Mouse (Mus musculus): ENCODE results near the gene Naa50.

Naa50 gene

DNA sequence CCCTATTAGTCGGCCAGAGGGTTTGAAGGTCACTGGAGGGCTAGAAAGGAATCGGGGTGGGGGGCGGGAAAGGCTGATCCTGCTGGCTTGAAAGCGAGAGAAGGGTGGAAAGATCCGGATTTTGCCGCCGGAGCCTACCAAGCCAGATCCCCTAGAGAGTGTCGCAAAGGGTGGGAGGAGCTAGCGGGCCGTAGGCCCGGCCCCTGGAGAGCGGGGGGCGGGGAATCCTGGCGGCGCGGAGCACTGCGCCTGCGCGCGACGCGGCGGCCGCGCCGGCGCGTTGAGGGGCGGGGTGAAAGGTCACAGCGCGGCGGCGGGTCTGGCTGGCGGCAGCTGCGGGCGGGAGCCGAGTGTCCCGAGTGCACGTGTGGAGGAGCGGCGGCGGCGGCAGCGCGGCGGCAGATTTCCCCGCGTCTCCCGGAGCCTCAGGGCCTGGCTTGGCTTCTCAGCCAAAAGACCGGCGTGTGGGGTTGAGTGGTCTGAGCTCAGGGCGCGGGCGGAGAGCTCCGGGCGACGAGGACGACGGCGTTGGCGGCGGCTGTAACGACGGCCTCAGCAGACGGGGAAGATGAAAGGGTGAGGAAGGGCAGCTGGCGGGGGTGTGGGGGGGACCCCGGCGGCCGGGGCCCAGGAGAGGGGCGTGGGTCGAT, at the start of gene Naa50, which contains the start of gene Atp6v1a:
Gene Naa50 (plus strand): TSS at position 295 of the 650 bp plus-strand sequence.
Gene Atp6v1a (minus strand): TSS at position 170 of the 650 bp plus-strand sequence.
- DNase-seq (ENCODE audit: low spot score in 2 of 2), result peak; percentile 88 to 92

DNA sequence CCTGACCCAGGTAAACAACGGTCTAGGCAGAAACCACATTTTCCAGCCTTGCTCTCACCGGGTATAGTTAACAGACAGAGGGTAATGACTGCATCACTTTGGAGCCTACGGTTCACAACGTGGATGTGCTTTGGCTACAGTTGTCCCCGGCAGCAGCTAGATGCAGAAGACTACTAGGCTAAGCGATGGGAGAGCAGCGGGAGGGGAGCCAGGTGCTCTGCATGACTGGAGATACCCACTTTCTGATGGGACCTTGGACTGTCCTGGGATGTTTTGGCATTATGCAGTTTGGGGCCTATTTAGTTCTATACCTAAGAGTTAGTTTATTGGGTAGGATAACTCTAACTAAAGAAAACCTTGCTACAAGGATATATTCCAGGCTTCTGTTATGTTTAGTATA, 40.3 kb upstream of the Naa50 start:
- DNase-seq (ENCODE audit: low spot score in 2 of 2), result no peak

DNA sequence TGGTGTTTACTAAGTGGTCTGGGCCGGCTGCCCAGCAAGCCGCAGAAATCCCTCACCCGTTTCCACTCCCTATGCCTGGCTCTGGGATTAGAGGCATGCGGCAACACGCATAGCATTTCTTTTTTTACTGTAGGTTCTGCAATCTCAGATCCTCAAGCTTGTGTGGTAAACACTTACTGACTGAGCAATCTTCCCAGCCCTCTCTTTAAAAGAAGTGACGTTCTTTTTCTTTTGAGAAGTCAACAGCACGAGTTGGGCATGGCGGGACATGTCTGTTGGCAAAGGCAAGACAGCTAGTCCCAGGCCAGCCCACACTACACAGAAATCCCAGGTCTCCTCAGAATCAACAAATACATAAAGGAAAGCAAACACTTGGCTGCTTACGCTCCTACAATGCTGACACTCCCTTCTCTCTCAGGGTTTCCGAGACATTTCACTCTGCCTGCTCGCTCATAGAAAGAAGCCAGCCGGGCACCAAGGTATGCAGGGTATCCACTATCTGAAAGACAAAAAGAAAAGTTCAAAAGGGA, 38.4 kb upstream of the Naa50 start:
- no peak for DNase-seq (ENCODE audit: low spot score in 2 of 2)

DNA sequence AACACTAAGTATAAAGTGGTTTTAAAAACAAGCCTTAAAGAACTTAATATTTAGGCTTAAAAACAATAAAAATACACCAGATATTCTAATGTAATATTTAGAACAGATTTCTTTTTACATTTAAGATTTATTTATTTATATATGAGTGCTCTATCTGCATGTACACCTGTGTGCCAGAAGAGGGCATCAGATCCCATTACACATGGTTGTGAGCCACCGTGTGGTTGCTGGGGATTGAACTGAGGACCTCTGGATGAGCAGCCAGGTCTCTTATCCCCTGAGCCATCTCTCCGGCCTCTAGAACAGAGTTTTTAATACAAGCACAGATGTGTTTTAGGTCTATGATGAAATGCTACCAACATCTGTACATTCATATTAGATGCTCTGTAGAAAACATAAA, 36.7 kb upstream of the Naa50 start:
- DNase-seq (ENCODE audit: low spot score in 2 of 2), result no peak

DNA sequence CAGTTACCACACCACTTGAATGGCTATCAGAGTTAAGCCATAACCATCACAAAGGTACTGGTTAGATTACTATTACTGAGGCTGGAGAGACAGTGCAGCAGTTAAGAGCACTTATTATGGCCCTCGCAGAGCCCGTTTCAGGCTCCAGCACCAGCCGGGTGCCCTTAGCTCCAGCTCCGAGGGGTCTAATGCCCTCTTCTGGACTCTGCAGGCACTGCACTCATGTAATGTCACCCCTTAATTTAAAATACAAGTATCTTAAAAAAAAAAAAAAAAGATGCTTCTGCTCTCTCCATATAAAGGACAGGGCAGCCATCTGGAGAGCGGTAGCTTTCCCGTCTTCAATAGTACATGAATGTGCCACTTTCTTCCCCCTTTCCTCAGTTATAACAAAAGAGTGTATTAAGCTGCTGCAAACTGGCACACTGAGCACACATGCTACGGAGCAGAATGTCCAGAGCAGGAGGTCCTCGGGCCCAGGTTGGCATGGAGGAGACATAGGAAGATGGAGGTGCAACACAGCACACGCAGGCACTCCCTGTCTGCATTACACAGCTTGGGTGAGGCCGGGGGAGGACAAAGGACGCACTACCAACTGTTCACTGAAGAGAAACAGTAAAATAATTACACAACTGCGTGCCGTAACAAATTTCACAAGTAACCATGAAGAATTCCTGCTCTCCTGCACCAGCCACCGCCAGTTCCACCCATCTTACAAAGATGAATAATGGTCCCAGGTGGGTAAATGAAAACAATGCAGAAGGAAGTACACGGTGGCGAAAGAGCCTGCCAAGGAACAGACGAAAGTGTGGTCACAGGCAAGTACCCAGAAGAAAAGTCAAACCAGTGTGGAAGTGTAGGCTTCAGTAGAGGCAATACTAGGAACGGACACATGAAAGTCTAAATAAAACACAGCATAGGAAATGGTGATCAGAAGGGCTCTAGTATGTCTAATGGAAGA, 35.5 kb upstream of the Naa50 start:
- peak in 1 of 2 experiments; percentile 14 for DNase-seq (ENCODE audit: low spot score in 2 of 2)

DNA sequence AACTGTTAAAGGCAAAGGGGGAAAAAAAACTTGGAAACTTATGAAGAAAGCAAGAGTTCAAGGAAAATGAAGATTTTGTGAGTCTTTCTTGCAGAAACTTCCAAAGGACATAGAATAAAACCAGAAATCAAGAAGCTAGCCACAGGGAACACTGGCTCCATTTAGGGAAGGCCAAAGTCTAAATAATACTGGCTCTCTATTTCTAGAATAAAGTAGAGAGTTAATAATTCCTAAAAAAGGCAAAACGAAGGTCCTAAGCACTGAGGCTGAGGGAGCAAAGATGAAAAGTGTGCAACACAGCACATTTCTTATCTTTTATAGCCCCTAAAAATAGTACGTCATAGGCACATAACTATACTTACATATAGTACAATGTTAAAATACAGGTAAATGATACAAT, 34.4 kb upstream of the Naa50 start:
- DNase-seq (ENCODE audit: low spot score in 2 of 2), result no peak

DNA sequence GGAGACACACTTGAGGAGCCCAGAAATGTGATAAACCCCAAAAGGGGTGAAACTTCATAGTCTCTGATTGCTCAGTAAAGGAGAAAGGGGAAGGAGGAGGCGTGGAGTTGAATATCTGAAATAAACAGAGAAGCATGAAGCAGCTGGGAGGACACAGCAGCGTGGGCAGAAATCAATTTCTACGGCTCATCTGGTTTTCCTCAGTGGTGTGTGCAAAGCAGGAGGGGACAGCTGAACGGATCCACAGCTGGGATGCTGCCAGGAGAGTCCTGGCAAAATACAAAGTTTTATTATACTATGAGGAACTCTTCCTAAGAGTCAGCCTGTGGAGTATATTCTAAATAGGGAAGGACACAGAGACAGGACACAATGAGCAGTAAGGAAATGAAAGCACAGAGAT, 30.6 kb upstream of the Naa50 start:
- no peak for DNase-seq (ENCODE audit: low spot score in 2 of 2)

DNA sequence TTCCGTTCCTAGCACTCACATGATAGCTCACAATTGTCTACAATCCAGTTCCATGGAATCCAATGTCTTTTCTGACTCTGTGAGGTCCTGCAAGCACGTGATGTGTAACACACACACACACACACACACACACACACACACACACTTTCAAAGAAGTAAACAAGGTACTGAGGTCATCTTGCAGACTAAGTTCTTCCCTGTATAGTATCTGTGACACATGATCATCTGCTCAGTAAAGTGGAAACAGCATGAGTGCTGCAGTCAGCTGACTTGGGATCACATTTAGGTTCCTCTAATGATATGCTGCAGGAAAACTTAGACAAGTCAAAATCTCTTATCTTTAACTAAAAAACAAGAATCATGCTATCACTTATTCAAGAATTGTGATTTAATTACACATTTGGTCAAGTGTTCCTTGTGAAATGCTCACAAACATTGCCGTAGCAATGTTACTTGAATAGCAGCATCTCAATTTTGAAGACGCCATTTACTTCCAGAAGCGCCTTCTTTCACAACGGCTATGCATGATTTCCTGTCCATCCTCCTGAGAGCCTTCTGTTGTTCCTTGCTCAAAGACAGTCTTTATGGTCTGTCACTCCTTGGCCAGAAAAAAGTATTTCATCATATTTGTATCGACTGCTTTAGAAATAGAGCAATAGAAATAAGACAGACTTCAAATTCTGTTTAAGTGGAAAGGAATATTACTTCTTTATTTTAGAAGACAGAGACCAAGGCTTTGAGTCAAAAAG, 19.7 kb upstream of the Naa50 start:
- DNase-seq (ENCODE audit: low spot score in 2 of 2), result no peak

DNA sequence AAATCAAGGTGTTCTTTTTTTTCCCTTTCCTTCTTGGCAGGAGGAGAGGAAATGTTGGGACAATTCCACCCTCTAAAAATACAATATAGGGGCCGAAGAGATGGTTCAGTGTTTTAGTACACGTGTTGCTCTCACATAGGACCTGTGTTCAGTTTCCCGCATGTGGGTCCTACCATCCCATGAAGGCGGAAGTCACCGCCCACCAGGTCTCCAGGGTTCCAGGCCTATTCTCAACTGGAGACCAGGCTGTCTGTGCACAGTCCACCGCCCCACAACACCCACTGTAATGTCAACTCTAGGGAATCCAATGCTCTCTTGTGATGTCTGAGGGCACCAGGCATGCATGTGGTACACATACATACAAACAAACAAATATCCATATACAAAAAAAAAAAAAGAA, 17.5 kb upstream of the Naa50 start:
- DNase-seq (ENCODE audit: low spot score in 2 of 2), result no peak

DNA sequence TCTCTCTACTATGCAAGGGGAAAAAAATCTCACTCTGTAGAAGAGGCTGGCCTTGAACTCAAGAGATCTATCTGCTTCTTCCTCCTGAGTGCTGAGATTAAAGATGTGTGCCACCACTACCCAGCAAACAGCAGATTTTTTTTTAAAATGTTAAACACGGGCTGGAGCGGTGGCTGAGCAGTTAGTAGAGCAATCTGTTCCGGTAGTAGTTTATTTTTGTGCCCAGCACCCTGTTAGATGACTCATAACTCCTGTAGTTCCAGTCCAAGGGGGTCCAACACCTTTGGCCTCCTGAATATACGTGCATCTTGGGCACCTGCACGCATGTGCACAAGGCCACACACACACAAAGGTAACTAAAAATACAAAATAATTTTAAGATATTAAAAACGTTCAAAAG, 17.1 kb upstream of the Naa50 start:
- DNase-seq (ENCODE audit: low spot score in 2 of 2), result no peak

DNA sequence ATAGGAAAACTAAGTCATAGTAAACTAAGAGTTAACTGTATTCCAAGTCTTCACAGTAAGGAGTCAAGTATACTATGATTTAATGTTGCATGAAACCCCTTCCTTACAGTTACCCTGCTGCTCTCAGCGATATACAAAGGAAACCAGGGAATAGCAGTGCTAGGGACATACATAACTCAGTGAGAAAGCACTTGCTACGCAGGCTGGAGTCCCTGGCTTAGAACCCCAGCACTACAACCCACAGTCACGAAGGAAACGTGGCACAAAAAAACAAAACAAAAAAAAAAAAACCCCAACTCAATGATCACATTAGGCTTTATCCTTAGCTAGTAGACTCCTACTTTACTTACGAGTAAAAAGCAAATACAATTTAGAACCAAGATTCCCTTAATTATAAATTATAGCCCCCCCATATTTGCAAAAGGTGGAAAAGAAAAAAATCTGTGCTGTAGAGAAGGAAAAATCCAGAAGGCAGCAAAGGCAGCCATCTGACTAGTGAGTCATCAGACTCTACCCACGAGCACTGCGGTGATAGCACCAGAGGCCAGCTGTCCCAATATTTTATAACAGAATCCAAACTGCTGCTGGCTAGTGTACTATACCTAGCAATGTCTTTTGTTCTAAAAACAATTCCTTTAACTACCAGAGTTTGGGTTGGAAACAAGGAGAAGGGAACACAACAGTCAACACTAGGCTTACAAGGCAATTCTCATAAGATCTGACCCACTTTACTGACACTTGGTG, 16.5 kb upstream of the Naa50 start:
- no peak for DNase-seq (ENCODE audit: low spot score in 2 of 2)

DNA sequence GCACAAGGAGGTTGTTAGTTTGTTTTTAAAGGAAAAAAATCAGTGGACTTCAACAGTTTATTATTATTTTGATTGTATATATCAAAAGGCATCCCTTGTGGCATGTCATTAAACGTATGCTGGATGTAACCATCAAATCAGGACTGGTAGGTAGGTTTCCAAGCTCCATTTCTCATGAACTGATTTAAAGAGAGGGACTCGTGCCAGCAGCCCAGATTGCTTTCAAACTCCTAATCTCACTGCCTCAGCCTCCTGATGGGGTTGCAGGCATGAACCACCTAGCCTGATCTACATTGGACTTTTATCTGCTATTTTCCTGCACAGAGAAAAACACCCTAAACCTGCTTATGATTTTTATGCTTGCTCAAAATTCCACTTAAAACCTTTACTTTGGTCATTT, 15.8 kb upstream of the Naa50 start:
- DNase-seq (ENCODE audit: low spot score in 2 of 2), result no peak

DNA sequence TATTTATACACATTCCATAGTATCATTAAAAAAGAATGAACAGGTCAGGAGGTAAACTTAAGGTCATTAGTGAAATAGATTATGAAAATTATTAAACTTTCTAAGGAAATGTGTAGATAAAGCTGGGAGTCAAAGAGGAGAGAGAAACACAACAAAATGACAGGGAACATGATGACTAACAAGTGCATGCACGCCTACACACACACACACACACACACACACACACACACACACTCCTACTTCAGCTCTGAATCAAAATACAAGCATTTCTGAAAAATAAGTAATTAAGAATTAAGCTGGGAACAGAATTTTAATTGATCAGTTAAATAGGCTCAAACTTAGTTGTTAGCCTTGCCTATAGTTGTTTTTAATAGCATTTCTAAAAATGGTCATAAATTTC, 14.9 kb upstream of the Naa50 start:
- DNase-seq (ENCODE audit: low spot score in 2 of 2), result no peak

DNA sequence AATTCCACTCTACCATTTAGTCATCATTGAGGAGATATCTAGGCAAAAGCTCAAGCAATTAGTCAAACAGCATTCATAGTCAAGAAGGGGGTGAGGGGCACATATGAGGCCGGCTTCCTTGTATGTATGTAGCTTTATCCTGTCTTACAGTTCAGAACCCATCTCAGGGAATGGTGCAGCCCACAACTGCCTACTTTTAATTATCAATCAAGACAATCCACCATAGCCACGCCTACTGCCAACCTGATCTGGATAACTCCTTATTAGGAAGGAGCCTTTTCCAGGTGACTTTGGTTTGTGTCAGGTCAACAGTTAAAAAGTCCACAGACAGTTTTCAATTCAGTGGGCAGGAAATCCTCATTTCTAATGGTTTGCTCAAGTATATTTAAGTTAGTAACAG, 14.2 kb upstream of the Naa50 start:
- DNase-seq (ENCODE audit: low spot score in 2 of 2), result no peak

DNA sequence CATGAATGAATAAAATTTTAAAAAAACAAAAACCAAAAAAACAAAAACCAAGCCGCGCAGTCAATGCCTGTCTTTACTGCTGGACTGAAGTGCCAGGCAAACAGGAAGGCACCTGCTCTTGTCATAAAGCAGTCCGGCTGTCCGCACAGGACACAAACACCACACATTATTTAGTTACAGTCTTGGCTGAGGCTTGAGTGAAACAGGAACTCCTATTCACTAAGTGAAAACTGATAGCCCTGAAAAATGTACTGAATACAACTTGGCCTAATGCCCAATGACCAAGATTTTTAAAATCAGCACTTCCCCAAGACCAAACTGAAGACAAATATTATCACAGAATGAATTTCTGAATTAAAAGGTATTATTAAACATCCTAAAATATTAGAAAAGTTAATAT, 13.2 kb upstream of the Naa50 start:
- no peak for DNase-seq (ENCODE audit: low spot score in 2 of 2)

DNA sequence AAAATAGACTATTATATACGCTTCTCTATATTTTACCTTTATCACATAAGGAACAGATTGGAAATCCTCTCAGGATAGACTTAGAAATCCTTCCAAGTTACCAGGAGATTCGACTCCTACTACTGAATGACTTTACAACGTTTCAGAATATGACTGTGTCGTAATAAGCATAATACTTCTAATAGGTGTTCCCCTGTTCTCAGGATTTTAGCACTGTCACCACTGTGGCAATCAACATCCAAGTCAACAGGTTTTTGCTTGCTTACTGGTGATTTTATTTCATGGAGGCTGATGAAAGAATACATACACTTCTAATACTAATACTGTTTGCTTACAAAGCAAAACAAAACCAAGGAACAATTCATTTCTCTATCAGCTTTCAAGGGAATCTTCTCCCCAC, 7.3 kb upstream of the Naa50 start:
- DNase-seq (ENCODE audit: low spot score in 2 of 2), result no peak

DNA sequence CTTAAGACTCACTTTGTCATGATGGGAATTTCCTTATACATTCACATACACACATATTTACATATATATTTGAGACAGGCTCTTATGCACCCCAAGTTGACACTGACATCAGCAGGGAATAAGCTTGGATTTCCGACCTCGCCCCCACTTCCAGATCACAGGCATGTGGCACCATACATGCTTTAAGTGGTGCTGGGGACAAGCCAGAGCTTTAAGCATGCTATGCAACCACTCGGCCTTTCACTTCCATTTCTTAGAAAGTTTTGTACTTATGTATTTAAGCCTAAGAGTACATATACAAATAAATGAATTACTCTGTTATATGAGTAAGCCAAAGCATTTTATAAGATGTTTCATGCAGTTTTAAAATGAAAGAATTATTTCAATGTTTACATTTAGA, 6.4 kb upstream of the Naa50 start:
- DNase-seq (ENCODE audit: low spot score in 2 of 2), result no peak

DNA sequence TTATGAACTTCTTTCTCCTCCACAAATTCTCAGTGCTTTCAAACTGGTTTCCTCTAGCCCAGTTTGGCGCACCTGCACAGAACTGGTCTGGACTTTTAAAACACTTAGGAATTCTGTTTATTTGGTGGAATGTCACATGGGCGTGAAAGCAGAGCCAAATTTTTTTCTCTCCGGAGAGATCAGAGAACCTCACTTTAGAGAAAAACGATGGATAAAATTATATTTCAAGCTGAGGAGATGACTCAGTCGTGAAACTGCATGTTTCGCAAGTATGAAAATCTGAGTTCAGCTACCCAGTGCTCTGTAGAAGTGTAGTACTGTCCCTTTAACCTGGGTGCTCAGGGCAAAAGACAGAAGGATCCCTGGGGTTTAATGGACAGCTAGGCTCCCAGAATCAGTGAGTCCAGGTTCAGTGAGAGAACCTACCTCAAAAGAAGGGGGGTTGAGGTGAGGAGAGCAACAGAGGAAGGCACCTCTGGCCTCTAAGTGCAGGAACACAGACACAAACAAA, 3.1 kb upstream of the Naa50 start:
- DNase-seq (ENCODE audit: low spot score in 2 of 2), result no peak

DNA sequence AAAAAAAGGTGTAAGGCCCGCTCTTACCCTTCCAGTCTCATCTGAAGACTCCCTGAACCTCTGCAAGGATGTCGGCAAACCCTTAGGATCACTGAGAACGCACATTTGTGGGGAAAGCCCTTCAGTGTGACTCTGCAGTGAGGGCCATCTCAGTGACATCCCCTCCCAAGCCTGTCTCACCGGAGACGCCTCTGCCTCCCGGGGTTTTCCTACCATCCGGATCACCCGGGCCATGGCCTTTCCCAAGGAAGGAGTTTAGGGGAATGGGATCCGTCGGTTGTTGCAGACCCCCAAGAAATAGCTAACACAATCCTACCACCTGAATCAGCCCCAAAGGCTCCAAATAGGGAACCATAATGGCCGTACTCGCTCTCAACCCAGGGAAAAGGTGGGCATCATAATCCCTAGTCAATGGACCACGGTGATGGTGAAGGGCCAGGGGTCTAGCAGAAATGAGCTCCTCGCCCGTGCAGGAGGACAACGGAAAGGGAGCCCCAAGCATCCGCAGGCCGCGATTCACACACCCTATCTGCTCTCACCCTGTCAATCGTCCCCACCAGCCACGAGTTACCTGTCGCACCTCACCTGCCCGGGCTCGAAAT, 1.2 kb upstream of the Naa50 start:
- DNase-seq (ENCODE audit: low spot score in 2 of 2), result no peak

DNA sequence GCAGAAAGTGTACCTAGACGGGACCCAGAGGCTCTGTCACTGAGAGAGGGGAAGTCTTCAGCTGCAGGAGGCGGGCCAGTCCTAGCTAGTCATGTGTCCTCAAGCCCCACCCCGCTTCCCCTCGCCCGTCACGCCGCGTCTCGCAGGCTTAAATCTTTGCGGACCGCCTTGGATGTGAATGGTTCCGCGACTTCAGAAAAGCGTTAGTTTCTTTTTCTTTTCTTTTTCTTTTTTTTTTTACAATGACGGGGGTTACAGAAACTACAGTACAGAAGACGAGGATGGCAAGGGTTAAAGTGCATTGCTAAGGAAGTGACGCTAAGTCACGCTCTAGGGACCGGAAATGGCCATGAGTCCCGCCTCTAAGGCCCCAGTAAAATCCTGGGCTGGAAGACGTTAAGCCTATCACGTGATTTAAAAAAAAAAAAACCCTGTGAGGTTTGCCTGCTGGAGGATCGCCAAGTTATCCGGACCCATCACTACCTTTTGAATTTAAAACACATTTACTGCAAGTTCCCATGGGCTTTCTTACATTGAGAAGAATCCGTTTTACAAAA, 573 bp upstream of the Naa50 start:
- DNase-seq (ENCODE audit: low spot score in 2 of 2), result peak; percentile 87 to 89

Data from natural killer cell, adult 2 months (primary cell).